Mouse (Mus musculus) embryonic facial prominence, embryonic 13.5 days (tissue): ENCODE results near the gene Heyl. TPM values are rescaled to one million over a fixed set of nuclear protein-coding genes. Genes with fewer than 3 reads are reported as not detected.

Source experiments
- ATAC-seq: fragments of 200-750 bp; cut with Nextera tagmentation; 2 replicates; pipeline ENCODE4 v1.8.0; 2017; ENCODE audit warnings: low read depth; ENCODE audit not compliant: insufficient number of reproducible peaks, insufficient read depth, low FRiP score, low TSS enrichment
- H3K27ac ChIP-seq: fragments of 300-500 bp; sonication (generic); 2 replicates; pipeline ENCODE4 v1.5.1; 2015; ENCODE audit warnings: moderate library complexity, mild to moderate bottlenecking, inconsistent platforms
- H3K27me3 ChIP-seq: fragments of 300-500 bp; sonication (generic); 2 replicates; pipeline ENCODE4 v1.6.1; 2015; ENCODE audit warnings: mild to moderate bottlenecking, inconsistent platforms
- H3K36me3 ChIP-seq: fragments of 300-500 bp; sonication (generic); 2 replicates; pipeline ENCODE4 v1.6.1; 2015; ENCODE audit warnings: mild to moderate bottlenecking, inconsistent platforms
- H3K4me1 ChIP-seq: fragments of 300-500 bp; sonication (generic); 2 replicates; pipeline ENCODE4 v1.6.1; 2015; ENCODE audit warnings: inconsistent platforms
- H3K4me2 ChIP-seq: fragments of 300-500 bp; sonication (generic); 2 replicates; pipeline ENCODE4 v1.6.1; 2015; ENCODE audit warnings: moderate library complexity, mild to moderate bottlenecking, inconsistent platforms
- H3K4me3 ChIP-seq: fragments of 300-500 bp; sonication (generic); 2 replicates; pipeline ENCODE4 v1.5.1; 2015; ENCODE audit warnings: mild to moderate bottlenecking, inconsistent platforms
- H3K9ac ChIP-seq: fragments of 300-500 bp; sonication (generic); 2 replicates; pipeline ENCODE4 v1.6.1; 2015; ENCODE audit warnings: mild to moderate bottlenecking, inconsistent platforms
- H3K9me3 ChIP-seq: fragments of 300-500 bp; sonication (generic); 2 replicates; pipeline ENCODE4 v1.6.1; 2016; ENCODE audit warnings: inconsistent platforms
- WGBS: fragments of 180-500 bp; shearing (Covaris S2); methylation state at CpG from one replicate; pipeline ENCODE4 v1.1.7; 2015; ENCODE audit warnings: mixed read lengths; 5-methylcytosine and 5-hydroxymethylcytosine counted together
- polyA plus RNA-seq: library from polyadenylated mRNA; unstranded; fragments of >200 nt; fragmentation: Nextera tagmentation; extraction: Ambion mirVana; gene quantifications from 2 replicates; pipeline ENCODE4 v1.2.1, GENCODE M21; 2015

Gene Heyl
- polyA plus RNA-seq, 1 experiment from 2014 or later, result 5.0 TPM

DNA sequence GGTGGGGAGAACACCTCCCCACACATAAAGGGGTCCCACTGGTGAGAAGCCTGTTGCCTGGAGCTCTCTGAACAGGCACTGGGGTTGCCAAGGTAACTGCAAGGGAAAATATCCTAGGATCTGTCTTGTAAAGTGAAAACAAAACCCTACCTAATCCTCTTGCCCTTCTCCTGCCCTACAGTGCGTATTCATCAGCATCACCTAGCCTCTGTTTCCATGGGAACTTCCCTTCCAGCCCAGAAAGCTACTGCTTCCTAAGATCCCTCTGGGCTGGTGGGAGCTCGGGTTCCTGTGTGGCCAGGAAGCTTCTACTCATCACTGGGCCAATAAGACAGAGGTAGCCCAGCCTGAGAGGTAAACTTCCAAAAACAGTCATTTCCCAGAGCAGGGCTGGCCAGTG lies 21.0 kb upstream of the Heyl start:
- ATAC-seq, result no peak
- no peak overlapping the region for H3K4me3 ChIP-seq
- no peaks in the 10 kb centered on the region for H3K36me3 ChIP-seq
- WGBS, result 37% methylated on average over 2 of the region's 2 CpGs
- peaks cover 13% of the 10 kb centered on the region; the same call in 1 of the 2 replicates for H3K27me3 ChIP-seq
- H3K9me3 ChIP-seq, result no peaks in the 10 kb centered on the region
- H3K27ac ChIP-seq, result no peak overlapping the region
- H3K4me2 ChIP-seq, result no peak overlapping the region
- no peaks in the 10 kb centered on the region for H3K4me1 ChIP-seq
- H3K9ac ChIP-seq, result no peak overlapping the region

- no peak for ATAC-seq
Measured at GRCm38 (mm10) chr4:123213975-123214374, 19.4 kb upstream of the Heyl start.

DNA sequence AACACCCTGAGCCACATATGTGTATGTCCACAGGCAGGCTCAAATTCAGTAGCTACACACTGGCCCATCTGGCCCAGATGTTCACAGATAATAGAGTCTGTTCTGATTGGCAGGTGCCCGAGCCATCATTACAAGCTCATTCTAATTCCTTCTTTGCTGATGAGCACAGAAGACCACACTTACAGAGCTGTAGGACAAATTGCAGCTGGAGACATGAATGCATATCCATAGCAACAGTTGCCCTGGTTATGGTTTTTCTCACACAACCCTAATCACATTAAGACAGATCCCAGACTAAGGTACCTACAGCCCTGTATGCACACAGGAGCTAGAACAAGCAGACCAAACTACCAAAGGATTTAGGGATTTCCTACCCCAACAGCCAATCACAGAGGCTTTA lies 18.0 kb upstream of the Heyl start:
- no peaks in the 10 kb centered on the region for H3K36me3 ChIP-seq
- peaks cover 10% of the 10 kb centered on the region; the same call in 1 of the 2 replicates for H3K27me3 ChIP-seq
- no peak overlapping the region for H3K9ac ChIP-seq
- H3K4me1 ChIP-seq, result no peaks in the 10 kb centered on the region
- H3K4me2 ChIP-seq, result no peak overlapping the region
- no peak overlapping the region for H3K4me3 ChIP-seq
- H3K27ac ChIP-seq, result no peak overlapping the region
- 77% methylated on average over 1 of the region's 1 CpGs for WGBS
- no peak for ATAC-seq
- no peaks in the 10 kb centered on the region for H3K9me3 ChIP-seq

More at GRCm38 (mm10) chr4:123213975-123214374, 19.4 kb upstream of the Heyl start:
- Histone ChIP-seq H3K9me3 (no peaks in the 10 kb centered on the region), H3K27me3 (peaks cover 14% of the 10 kb centered on the region; the same call in 1 of the 2 replicates), H3K36me3 (no peaks in the 10 kb centered on the region), H3K4me1 (no peaks in the 10 kb centered on the region), H3K27ac (no peak overlapping the region), H3K4me3 (no peak overlapping the region), H3K4me2 (no peak overlapping the region), H3K9ac (no peak overlapping the region)
- WGBS, result 92% methylated on average over 9 of the region's 9 CpGs

DNA sequence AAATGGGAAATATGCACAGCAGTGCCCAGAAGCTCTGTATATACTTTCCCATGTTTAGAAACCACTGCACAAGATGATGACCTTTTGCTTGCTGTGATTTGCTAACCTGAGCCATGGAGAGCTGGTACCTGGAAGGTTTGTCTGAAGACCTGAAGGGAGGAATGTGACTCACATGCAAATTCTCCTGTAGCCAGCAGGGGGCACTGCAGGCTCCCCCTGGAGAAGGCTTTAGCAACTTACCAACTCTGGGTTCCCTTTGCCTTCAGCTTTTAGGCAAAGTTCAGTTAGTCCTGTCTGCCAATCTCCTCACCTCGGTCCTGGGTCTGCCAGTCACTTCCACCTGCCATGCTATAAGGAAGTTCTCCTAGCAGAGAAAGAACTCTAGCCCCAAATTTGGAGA lies 16.6 kb upstream of the Heyl start:
- Histone ChIP-seq H3K4me3 (no peak overlapping the region), H3K27me3 (peaks cover 10% of the 10 kb centered on the region; the same call in 1 of the 2 replicates), H3K9me3 (no peaks in the 10 kb centered on the region), H3K4me2 (no peak overlapping the region), H3K27ac (no peak overlapping the region), H3K9ac (no peak overlapping the region), H3K4me1 (no peaks in the 10 kb centered on the region), H3K36me3 (no peaks in the 10 kb centered on the region)
- ATAC-seq, result no peak
- WGBS, result 12% methylated on average over 1 of the region's 1 CpGs

DNA sequence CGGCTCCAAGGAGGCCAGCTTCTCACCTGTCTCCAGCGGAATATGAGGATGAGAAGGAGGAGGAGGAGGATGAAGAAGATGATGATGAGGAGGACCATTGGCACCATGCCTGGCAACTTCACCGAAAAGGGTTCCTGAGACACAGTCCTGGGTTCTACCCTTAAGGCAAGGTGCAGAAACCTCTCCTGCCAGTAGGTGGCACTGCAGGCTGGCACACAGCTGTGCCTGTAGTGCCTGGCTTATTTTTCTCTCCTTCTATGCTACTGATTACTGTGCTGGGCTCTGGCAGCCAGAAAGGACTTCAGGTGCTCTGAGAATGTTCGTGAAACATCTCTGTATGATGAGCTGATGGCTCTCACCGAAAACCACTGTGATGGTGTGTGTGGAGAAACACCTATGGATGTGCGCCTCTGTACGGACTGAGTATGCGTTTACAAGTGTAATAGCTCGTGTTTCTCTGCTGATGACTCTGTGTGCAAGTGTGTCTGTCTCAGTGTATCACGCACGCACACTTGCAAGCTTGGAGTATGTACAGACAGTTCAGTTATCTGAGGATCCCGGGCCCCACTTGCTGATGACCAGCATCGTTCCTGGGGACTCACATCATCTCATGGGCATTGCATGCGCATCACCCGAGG lies 13.5 kb upstream of the Heyl start:
- WGBS, result 67% methylated on average over 15 of the region's 15 CpGs
- ATAC-seq, result peak; percentile 73; the same call in 1 of the 2 replicates
- H3K4me3 ChIP-seq, result no peak overlapping the region

GRCm38 (mm10) chr4:123220637-123221036 lies 12.7 kb upstream of the Heyl start:
- ATAC-seq, result no peak
- 76% methylated on average over 4 of the region's 4 CpGs for WGBS
- H3K27me3 ChIP-seq, result peaks cover 10% of the 10 kb centered on the region; the same call in 1 of the 2 replicates
- H3K9ac ChIP-seq, result no peak overlapping the region
- no peak overlapping the region for H3K4me3 ChIP-seq
- no peaks in the 10 kb centered on the region for H3K4me1 ChIP-seq
- no peaks in the 10 kb centered on the region for H3K9me3 ChIP-seq
- H3K27ac ChIP-seq, result no peak overlapping the region
- no peaks in the 10 kb centered on the region for H3K36me3 ChIP-seq
- H3K4me2 ChIP-seq, result no peak overlapping the region

More for the DNA sequence above, 13.5 kb upstream of the Heyl start:
- no peak overlapping the region for H3K9ac ChIP-seq
- no peaks in the 10 kb centered on the region for H3K36me3 ChIP-seq
- H3K9me3 ChIP-seq, result no peaks in the 10 kb centered on the region
- H3K27ac ChIP-seq, result no peak overlapping the region
- no peak overlapping the region for H3K4me2 ChIP-seq
- H3K4me1 ChIP-seq, result no peaks in the 10 kb centered on the region
- peaks cover 10% of the 10 kb centered on the region; the same call in 1 of the 2 replicates for H3K27me3 ChIP-seq

GRCm38 (mm10) chr4:123223309-123223708 lies 10.0 kb upstream of the Heyl start:
- peaks cover 3% of the 10 kb centered on the region; the same call in 1 of the 2 replicates for H3K27me3 ChIP-seq
- no peaks in the 10 kb centered on the region for H3K9me3 ChIP-seq
- no peaks in the 10 kb centered on the region for H3K36me3 ChIP-seq
- no peak overlapping the region for H3K27ac ChIP-seq
- no peak for ATAC-seq
- H3K4me1 ChIP-seq, result peaks cover 14% of the 10 kb centered on the region; the same call in 1 of the 2 replicates
- no peak overlapping the region for H3K4me3 ChIP-seq
- WGBS, result 48% methylated on average over 3 of the region's 3 CpGs
- no peak overlapping the region for H3K9ac ChIP-seq
- H3K4me2 ChIP-seq, result no peak overlapping the region

DNA sequence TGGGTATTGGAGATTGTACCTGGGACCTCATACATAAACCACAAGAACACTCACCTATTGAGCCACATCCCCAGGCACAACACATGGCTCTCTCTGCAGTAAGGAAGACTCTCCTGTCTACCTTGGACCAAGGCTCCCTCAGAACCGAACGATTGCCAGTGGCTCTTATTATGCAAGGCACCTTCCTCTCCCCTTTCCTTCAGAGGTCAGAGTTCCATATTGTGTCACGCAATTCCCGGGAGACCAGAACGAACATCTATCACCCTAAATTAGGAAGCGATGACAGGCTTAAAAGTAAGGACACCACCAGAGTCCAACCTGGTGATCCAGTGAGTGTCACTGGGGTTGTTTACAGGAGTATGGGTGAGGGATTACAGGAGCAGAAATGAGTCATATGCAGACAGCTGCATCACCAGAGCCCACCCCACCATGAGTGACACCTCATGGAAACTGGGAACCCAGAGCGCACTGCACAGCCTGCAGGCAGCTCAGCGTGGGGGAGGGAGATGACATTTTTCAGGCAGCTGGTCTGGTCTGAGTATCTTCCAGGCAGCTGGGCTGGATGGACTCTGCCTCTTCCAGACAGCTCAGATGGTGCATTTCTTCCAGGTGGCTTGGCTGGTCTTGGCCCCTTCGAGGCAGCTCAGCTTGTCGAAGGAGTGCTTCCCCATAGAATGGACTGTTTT lies 7.5 kb upstream of the Heyl start:
- no peak overlapping the region for H3K27ac ChIP-seq
- no peak overlapping the region for H3K4me2 ChIP-seq
- H3K27me3 ChIP-seq, result no peaks in the 10 kb centered on the region
- H3K9me3 ChIP-seq, result no peaks in the 10 kb centered on the region
- no peak overlapping the region for H3K4me3 ChIP-seq
- H3K4me1 ChIP-seq, result peaks cover 16% of the 10 kb centered on the region; the same call in 1 of the 2 replicates
- no peaks in the 10 kb centered on the region for H3K36me3 ChIP-seq
- ATAC-seq, result no peak
- 64% methylated on average over 10 of the region's 10 CpGs for WGBS
- 0 out of 2 replicates have a peak overlapping the region, but pooled peaks have one; percentile 32 for H3K9ac ChIP-seq

GRCm38 (mm10) chr4:123227707-123228106 lies 5.6 kb upstream of the Heyl start:
- peaks cover 9% of the 10 kb centered on the region for H3K27me3 ChIP-seq
- H3K4me3 ChIP-seq, result no peak overlapping the region
- no peaks in the 10 kb centered on the region for H3K36me3 ChIP-seq
- 35% methylated on average over 4 of the region's 4 CpGs for WGBS
- H3K9ac ChIP-seq, result no peak overlapping the region
- no peaks in the 10 kb centered on the region for H3K9me3 ChIP-seq
- no peak overlapping the region for H3K27ac ChIP-seq
- H3K4me2 ChIP-seq, result no peak overlapping the region
- peaks cover 16% of the 10 kb centered on the region; the same call in 1 of the 2 replicates for H3K4me1 ChIP-seq
- ATAC-seq, result no peak

GRCm38 (mm10) chr4:123228270-123228669 lies 5.1 kb upstream of the Heyl start:
- Histone ChIP-seq H3K4me1 (peaks cover 18% of the 10 kb centered on the region), H3K9me3 (no peaks in the 10 kb centered on the region), H3K9ac (no peak overlapping the region), H3K4me2 (no peak overlapping the region), H3K27me3 (peaks cover 15% of the 10 kb centered on the region), H3K4me3 (no peak overlapping the region), H3K36me3 (no peaks in the 10 kb centered on the region), H3K27ac (no peak overlapping the region)
- no peak for ATAC-seq
- 17% methylated on average over 2 of the region's 2 CpGs for WGBS

- Histone ChIP-seq H3K4me2 (no peak overlapping the region), H3K9me3 (no peaks in the 10 kb centered on the region), H3K27me3 (peaks cover 24% of the 10 kb centered on the region), H3K4me1 (peaks cover 26% of the 10 kb centered on the region), H3K4me3 (no peak overlapping the region), H3K36me3 (no peaks in the 10 kb centered on the region), H3K27ac (no peak overlapping the region), H3K9ac (no peak overlapping the region)
- 78% methylated on average over 11 of the region's 11 CpGs for WGBS
- ATAC-seq, result no peak
Measured at GRCm38 (mm10) chr4:123229166-123229565, 4.2 kb upstream of the Heyl start.

DNA sequence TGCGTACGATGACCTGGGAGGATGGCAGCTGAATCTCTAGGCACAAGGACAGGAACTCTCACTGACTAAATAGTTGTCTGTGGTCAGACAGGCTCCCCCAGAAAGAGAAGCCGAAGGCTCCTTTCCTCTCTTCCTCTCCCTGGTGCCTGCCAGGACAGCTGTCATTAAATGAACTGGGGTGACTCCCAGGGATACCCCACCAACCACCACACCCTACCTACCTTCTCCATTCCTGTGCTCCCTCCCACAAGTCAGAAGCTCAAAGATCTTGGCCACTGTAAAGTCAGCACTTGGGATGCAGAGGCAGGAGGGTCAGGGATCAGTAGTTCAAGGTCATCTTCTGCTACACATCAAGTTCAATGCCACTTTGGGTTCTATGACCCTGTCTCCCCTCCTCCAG lies 515 bp upstream of the Heyl start:
- H3K9me3 ChIP-seq, result no peaks in the 10 kb centered on the region
- H3K9ac ChIP-seq, result no peak overlapping the region
- H3K27ac ChIP-seq, result no peak overlapping the region
- no peak for ATAC-seq
- H3K36me3 ChIP-seq, result no peaks in the 10 kb centered on the region
- 60% methylated on average over 3 of the region's 3 CpGs for whole genome bisulfite sequencing
- peaks cover 57% of the 10 kb centered on the region for H3K27me3 ChIP-seq
- H3K4me2 ChIP-seq, result no peak overlapping the region
- no peak overlapping the region for H3K4me3 ChIP-seq
- peaks cover 21% of the 10 kb centered on the region for H3K4me1 ChIP-seq
